Mouse (Mus musculus) urinary bladder, postnatal 14 days (tissue): ENCODE results near the gene Col4a1.
A peak's percentile ranks its signal among the peaks of the same experiment; 100 is the strongest.

ENCODE experiments used
- DNase-seq: peaks from one replicate; pipeline ENCODE4 v3.0.0; 2021; ENCODE audit warnings: low spot score

Col4a1 gene

DNA sequence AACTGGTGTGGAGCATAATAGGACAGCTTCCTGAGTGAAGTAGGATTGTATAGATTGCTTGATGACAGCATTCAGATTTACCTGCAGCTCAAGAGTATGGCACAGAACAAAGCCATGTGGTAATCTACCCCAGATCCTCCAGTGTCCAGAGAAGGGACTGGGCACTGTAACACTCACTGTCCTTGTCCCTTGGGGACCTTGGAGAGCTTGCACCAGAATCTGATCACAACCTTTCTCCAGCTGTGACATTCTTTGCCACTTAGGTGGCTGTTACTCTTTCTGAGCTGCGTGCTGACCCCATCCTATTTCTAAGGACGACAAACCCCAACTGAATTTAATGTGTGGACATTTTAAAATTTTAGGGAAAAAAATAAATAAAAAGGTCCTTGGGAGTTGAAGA is 46.2 kb downstream of the Col4a1 start:
- DNase-seq: no peak

- DNase-seq: no peak
Observed at GRCm38 (mm10) chr8:11265971-11266370, 46.7 kb downstream of the Col4a1 start.

- no peak for DNase-seq
Observed at GRCm38 (mm10) chr8:11263848-11264247, 48.8 kb downstream of the Col4a1 start.

DNA sequence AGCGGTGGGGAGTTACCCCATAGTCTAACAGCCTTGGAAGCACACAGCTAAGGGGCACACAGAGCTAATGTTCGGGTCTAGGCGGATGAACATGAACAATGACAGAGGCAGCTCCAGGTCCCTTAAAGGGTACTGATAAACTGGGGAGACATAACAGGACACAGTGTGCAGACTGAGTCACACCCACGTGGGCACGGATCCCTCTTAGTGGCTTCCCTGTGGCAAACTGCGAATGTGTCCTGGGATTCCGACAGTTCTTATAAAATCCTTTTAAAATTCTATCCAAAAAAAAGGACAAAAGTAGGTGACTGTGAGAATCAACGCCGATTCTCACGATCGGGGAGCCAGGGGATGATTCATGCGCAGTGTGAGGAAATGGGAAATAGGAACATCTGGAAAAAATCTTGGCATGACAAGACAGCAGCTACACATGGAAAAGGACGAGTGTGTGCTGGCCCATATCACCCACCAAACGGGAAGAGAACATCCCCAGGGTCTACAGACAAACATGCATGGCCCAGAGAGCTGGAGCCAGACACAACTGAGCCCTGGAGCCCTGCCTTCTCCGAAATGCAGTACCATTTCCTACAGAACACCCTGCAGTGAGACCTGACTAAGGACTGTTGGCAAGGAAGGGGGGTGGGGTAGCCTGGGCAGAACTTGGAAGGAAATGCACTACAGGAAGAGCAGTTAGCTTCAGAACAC is 50.4 kb downstream of the Col4a1 start:
- no peak for DNase-seq

GRCm38 (mm10) chr8:11259832-11260615 is 52.6 kb downstream of the Col4a1 start:
- no peak for DNase-seq

DNA sequence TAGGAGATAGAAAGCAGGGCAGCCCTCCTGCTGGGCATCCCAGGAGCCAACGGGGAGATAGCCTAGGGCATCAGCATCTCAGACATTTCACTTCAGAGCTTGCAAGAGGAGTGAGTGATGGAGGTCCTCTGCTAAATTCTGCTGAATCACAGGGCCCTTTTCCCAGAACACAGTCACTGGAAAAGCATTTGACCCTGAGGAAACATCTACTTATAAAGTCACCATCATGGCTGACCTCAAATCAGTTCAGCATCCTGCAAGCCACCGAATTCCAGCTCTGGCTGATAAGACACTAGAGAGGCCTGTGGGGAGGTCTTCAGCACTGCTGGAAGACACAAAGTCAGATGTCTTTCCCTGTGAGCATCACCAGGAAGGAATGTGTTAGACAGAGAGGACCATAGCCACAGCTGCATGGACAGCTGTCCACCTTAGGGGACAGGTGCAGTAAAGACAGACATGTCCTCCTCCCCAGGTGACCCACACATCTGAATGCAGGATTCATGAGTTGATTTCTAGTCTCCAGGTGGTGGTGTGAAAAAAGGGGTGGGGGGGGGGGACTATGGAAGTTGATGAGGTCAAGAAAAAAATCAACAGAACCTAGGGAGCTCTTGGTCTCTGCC is 54.0 kb downstream of the Col4a1 start:
- DNase-seq: no peak

DNA sequence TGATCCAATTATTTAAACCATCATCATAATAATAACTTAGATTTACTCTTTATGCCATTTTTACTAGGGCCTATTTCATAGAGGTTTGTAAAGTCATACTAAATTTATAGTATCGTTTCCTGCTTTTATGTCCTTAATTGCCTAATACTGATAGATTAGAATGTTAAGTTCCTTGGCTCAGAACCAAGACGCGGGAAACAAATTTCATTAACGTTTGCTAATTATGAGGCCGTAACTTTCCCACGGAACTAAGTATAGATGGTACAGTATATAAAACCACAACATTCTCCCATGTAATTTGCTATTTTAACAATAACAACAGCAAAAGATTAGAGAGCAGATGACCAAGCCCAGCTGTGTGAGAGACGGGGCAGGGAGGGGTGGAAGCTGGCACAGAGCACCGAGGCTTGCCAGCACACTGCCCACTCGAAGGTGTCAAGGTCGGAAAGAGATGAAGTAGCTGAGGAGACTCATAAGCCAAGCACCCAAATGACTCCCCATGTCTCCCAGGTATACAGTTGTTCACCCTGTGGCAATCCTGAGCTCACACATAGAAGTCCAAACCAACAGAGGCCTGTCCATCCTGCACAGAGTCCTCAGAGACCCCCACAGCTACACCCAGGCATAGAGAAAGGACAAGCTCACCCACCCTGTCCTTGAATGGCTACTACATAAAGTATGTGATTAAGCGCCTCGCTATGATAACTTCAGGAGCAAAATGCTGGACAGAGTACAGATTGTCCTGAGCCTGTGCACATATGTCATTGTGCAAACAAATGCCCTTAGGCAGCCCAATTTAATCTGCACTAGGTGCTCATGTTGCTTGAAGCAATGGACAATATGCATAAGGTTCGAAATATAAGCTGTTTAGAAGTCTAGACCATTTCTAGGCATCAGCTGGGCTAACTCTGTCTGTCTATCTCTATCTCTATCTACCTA is 55.3 kb downstream of the Col4a1 start:
- no peak for DNase-seq

DNA sequence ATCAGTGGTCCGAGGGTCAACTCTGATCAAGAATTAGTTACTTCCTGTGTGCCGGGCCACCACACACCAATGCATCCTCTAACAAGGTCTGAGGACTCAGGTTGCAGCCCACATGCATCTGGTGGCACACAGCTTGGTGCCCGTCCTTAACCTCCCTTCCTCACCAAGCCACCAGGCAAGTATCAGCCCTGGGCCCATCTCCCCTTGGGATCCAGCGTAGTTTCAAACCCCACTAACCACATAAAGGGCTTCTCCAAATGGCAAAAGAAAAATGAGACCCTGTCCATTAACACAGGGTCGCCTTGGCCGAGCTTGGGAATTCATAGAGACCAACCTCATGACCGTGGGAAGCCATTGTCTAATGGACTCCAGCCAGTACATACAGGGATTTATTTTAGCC is 56.2 kb downstream of the Col4a1 start:
- no peak for DNase-seq

DNA sequence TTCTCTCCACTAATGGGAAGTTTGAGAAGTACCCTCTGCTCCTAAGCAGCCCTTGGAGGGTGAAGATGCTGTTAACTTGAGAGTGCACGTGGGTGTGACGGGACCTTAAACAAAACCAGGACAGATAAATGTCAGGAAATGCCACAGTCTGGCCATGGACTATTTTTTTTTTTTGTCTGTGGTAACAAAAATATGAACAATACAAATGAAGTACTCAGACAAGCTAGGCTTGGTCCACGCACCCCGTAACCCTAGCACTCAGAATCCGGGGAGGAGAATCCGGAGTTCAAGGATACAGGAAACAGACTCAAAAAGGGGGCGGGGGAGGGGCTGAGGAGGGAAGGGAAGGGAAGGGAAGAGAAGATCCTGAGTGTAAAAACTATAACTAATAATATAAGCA is 56.9 kb downstream of the Col4a1 start:
- no peak for DNase-seq

DNA sequence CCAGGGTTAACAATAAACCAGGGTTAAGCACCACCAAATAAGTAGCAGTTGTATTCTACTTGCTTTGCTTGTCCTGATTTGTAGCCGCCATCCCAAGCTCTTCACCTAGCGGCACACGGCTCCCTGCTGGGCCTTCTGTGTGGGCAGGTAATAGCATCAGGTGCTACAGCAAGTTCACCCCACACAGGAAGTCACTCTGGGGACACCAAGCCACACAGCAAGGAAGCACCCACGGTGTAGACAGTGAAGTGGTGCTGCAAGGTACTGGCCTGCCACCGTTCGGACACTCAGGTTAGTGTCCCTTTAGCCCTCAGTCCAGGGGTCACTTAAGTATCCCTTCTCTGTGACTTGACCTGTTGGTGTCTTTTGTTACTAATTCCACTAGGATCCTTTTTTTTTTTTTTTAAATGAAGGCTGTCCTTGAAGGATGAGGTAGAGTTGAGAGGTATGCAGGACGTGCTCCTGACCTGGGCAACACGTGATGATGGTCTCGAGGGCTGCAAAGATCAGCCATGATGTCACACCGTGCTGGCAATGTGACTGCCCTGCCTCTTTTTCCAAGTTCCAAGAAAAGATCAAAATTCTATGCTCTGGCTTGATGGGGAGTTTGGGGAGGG is 57.6 kb downstream of the Col4a1 start:
- DNase-seq: no peak

- no peak for DNase-seq
Observed at GRCm38 (mm10) chr8:11254510-11254909, 58.1 kb downstream of the Col4a1 start.

DNA sequence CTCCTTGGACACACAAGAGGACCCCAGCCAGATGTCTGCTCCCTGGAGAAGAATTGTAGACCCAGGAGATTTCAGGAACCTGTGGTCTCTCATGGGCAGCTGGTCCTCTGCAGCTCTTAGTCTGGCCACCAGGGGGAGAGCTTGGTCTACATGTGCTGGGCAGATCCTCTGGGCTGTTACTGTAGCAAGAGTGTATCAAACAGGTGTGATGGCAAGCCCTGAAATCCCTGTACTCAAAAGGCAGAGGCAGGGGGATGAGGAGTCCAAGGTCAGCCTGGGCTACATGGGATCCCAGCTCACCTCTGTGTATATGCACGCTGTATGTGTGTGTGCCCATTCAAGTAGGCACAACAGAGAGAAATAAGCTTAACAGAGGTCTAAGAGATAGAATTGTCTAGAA is 59.1 kb downstream of the Col4a1 start:
- peak; percentile 82 for DNase-seq

DNA sequence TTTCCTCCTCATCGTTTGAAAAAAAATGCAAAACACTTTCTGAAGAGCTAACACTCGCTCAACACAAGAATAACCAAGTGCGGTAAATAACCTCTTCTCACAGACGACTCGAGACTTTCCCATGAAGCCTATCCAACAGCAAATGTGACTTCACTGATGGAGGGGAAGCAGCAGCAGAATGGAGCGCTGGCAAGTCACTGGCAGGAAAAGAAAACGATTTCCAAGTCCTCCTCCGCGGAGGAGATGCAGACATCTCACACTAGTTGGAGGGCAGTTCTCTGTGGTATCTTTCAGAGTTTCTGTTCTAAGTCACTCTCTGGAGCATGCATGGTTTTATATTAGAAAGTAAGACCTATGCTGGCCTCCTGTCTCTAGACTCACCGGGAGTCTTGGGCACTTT is 59.6 kb downstream of the Col4a1 start:
- no peak for DNase-seq

DNA sequence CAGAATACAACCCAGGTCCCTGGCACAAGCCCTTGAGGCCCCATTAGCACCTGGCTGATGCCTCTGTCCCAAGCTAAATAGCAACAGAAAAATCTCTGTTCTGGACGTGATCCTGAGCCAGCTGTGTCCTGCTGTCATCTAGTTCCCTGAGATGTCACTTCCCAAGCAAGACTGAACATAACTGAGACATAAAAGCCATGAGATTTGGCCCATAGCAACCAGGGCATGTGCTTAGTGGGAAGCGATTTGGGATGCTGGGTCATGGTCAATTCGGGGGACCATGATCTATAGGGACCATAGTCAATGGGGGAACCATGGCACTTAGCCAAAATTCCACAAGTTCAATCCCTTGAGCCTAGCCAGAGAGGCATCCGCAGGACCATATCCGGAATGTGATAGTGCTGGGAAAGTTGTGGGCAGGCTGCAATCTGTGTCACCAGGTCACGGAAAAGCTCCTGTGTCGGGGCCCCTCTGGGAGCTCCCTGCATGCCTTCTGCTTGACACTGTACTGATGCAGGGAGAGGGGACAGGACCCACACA is 60.3 kb downstream of the Col4a1 start:
- DNase-seq: no peak

DNA sequence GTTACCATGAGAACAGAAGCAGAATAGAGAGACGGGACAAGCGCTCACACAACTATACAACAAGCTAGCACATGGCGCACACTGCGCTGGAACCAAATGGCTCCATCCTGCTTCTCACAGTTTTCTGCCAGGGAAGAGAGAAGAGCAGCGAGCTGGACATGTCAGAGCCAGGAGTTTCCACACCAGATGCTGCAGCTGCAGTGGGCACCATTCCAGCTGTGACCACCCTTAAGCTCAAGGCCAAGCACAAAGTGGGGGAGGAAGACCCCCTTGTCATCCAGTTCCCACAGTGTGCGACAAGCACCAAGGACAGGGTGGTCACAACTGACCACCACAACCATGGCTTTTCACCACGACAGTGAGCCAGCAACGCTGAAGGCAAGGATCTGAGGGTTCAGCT is 62.5 kb downstream of the Col4a1 start:
- DNase-seq: no peak

- peak; percentile 40 for DNase-seq
Observed at GRCm38 (mm10) chr8:11249541-11250058, 63.0 kb downstream of the Col4a1 start.

GRCm38 (mm10) chr8:11248712-11249111 is 63.9 kb downstream of the Col4a1 start:
- no peak for DNase-seq

- no peak for DNase-seq
Observed at GRCm38 (mm10) chr8:11241488-11241887, 71.1 kb downstream of the Col4a1 start.

- DNase-seq: no peak
Observed at GRCm38 (mm10) chr8:11234879-11235210, 77.8 kb downstream of the Col4a1 start.

DNA sequence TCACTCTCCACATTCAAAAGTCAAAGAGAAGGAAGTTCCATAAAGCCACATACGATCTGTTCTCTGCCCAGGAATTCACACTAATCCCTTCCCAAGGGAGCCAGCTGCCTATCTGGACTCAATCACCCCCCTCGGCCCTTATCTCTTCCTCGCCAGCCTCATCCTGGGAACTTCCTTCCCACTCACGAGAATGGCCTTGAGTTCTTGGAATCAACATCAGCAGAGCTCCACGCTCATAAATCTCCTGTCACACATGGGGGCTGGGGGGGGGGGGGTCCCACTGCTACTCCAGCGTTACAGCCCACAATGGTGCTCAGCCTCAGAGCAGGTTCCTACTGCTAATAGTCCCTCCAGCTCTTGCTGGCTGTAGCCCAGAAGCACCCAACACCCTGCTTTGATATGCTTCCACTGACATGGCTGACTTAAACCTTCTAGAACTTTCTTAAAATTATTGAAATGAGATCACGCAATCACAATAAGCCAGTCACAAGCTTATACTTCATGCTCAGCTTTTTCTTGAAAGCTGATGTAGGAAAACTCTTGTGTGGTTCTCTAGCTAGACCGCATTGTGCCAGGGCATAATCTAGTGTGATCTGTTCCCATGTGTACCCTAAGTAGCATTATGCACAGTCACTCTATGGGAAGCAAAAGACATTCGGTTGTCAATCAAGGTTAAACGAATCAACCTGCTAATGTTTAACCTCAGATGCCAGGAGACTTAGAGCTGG is 78.3 kb downstream of the Col4a1 start:
- no peak for DNase-seq

DNA sequence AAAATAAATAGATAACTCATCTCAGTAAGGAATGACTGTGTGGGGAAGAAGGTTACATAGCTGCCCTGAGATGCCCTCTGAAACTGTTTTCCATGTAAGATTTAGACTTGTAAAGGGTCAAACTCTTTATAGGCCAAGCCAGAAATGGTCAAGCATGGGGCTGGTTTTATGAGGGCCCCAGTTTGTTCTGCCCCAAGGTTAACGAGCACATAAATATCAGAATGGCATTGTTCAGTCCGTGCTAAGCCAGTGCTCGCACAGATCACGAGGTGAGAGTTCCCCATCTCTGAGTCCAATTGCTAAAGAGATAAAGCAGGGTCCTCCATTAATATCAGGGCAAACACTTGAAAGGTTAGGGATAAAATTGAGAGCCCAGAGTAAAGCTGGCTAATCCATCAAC is 79.6 kb downstream of the Col4a1 start:
- no peak for DNase-seq
